Mouse (Mus musculus) liver, embryonic 14.5 days (tissue): ENCODE data around the gene Ror1. TPM values are rescaled to one million over a fixed set of nuclear protein-coding genes. Genes with fewer than 3 reads are reported as not detected.
A peak's percentile ranks its signal among the peaks of the same experiment; 100 is the strongest.

ENCODE experiments used
- ATAC-seq: fragments of 200-750 bp; cut with Nextera tagmentation; 2 replicates; pipeline ENCODE4 v1.8.0; 2017; ENCODE audit warnings: moderate number of reproducible peaks, mild to moderate bottlenecking, moderate library complexity; ENCODE audit not compliant: insufficient read depth
- DNase-seq, 3 experiments: peaks; one replicate each; pipeline ENCODE4 v3.0.0-alpha.2; 2012 to 2013; ENCODE audit warnings: low read depth in 3 of 3, low spot score in 3 of 3
- H3K27ac ChIP-seq: fragments of 300-500 bp; sonication (generic); 2 replicates; pipeline ENCODE4 v1.5.1; 2014; ENCODE audit warnings: moderate library complexity, mild to moderate bottlenecking, control low read depth, inconsistent platforms
- H3K27me3 ChIP-seq: fragments of 300-500 bp; sonication (generic); 2 replicates; pipeline ENCODE4 v1.6.1; 2014; ENCODE audit warnings: mild to moderate bottlenecking, low read length, moderate library complexity; ENCODE audit not compliant: control insufficient read depth, insufficient read depth
- H3K36me3 ChIP-seq: fragments of 300-500 bp; sonication (generic); replicated peaks from 2 replicates; pipeline ENCODE4 v1.6.1; 2014; ENCODE audit warnings: low read depth; ENCODE audit not compliant: control insufficient read depth, insufficient read depth
- H3K4me1 ChIP-seq, 2 experiments: fragments of 200-500 bp in 1 of 2; fragments of 300-500 bp in 1 of 2; sonication (generic) in 1 of 2; replicated peaks; 2 replicates each; pipeline ENCODE4 v1.6.1; 2012 to 2014; ENCODE audit warnings: antibody characterized with exemption in 1 of 2, inconsistent platforms in 1 of 2, low read length in 1 of 2; ENCODE audit not compliant: control insufficient read depth in 2 of 2, insufficient read depth in 2 of 2
- H3K4me2 ChIP-seq: fragments of 300-500 bp; sonication (generic); 2 replicates; pipeline ENCODE4 v1.6.1; 2014; ENCODE audit warnings: low read depth, mild to moderate bottlenecking, control low read depth, moderate library complexity
- H3K4me3 ChIP-seq, 2 experiments: fragments of 200-500 bp in 1 of 2; fragments of 300-500 bp in 1 of 2; sonication (generic) in 1 of 2; 2 replicates each; pipeline ENCODE4 v1.5.1; 2012 to 2014; ENCODE audit warnings: low read depth in 2 of 2, low read length in 2 of 2, mild to moderate bottlenecking in 2 of 2, control low read depth in 1 of 2, inconsistent platforms in 1 of 2, moderate library complexity in 1 of 2; ENCODE audit not compliant: insufficient read depth in 1 of 2
- H3K9ac ChIP-seq: fragments of 300-500 bp; sonication (generic); replicated peaks from 2 replicates; pipeline ENCODE4 v1.6.1; 2014; ENCODE audit warnings: mild to moderate bottlenecking, control low read depth, moderate library complexity
- H3K9me3 ChIP-seq: fragments of 300-500 bp; sonication (generic); 2 replicates; pipeline ENCODE4 v1.6.1; 2016; ENCODE audit warnings: low read length, mixed read lengths; ENCODE audit not compliant: control insufficient read depth
- CTCF ChIP-seq: IDR thresholded peaks from 2 replicates; pipeline ENCODE4 v1.5.1; 2016; ENCODE audit warnings: antibody characterized with exemption, low read depth, control low read depth
- EP300 ChIP-seq: IDR thresholded peaks from 2 replicates; pipeline ENCODE4 v1.6.1; 2016; ENCODE audit warnings: antibody characterized with exemption, low read depth
- WGBS: fragments of 180-500 bp; shearing (Covaris S2); extraction: QIAGEN DNeasy Blood & Tissue Kit; methylation state at CpG from one replicate; pipeline ENCODE4 v1.1.7; 2014; ENCODE audit not compliant: insufficient replicate concordance; 5-methylcytosine and 5-hydroxymethylcytosine counted together
- polyA plus RNA-seq, 2 experiments: library from polyadenylated mRNA; depleted of rRNA in 1 of 2; stranded (reverse) in 1 of 2; unstranded in 1 of 2; fragments of >200 nt; fragmentation: Nextera tagmentation in 1 of 2; extraction: Ambion mirVana in 1 of 2; gene quantifications; 2 replicates each; pipeline versions ENCODE4 v1.2.1 to v1.2.3; 2012 to 2014

Ror1 gene
- polyA plus RNA-seq (2012; rRNA removed), result 0.08 and 0.13 TPM in 2 replicates
- polyA plus RNA-seq (2014; fragmentation: Nextera tagmentation; extraction: Ambion mirVana), result 0.21 and 0.23 TPM in 2 replicates

GRCm38 (mm10) chr4:100095685-100096595 lies at the start of gene Ror1:
Gene Ror1 (plus strand): TSS chr4:100095791.
- peak within 1 kb of the TSS; percentile 37 to 52 for H3K4me3 ChIP-seq
- no peak within 1 kb of the TSS for H3K27ac ChIP-seq
- TF ChIP-seq CTCF (peak; percentile 69), EP300 (no peak)
- no peak within 1 kb of the TSS for H3K9ac ChIP-seq
- H3K9me3 ChIP-seq, result no peaks in the 10 kb centered on the region
- ATAC-seq (peak; percentile 62), DNase-seq (no peak)
- no peaks in the 10 kb centered on the region for H3K36me3 ChIP-seq
- peak within 1 kb of the TSS; percentile 61 for H3K4me2 ChIP-seq
- H3K4me1 ChIP-seq, result no peaks in the 10 kb centered on the region
- peaks cover 21% of the 10 kb centered on the region for H3K27me3 ChIP-seq
- WGBS, result under 1% methylated on average over 76 of the region's 76 CpGs

- Histone ChIP-seq H3K27me3 (no peaks in the 10 kb centered on the region), H3K9me3 (no peaks in the 10 kb centered on the region), H3K9ac (no peak overlapping the region), H3K4me1 (no peaks in the 10 kb centered on the region), H3K4me3 (no peak overlapping the region), H3K4me2 (no peak overlapping the region), H3K36me3 (no peaks in the 10 kb centered on the region), H3K27ac (no peak overlapping the region)
- DNase-seq (no peak), ATAC-seq (no peak)
- TF ChIP-seq CTCF, result no peak
- TF ChIP-seq EP300, result no peak
- WGBS, result 49% methylated on average over 6 of the region's 6 CpGs
Measured at GRCm38 (mm10) chr4:100047066-100047465, 48.5 kb upstream of the Ror1 start.

GRCm38 (mm10) chr4:100048351-100048950 lies 47.1 kb upstream of the Ror1 start:
- Histone ChIP-seq H3K4me2 (no peak overlapping the region), H3K27me3 (no peaks in the 10 kb centered on the region), H3K36me3 (no peaks in the 10 kb centered on the region), H3K27ac (no peak overlapping the region), H3K4me1 (no peaks in the 10 kb centered on the region), H3K9me3 (no peaks in the 10 kb centered on the region), H3K4me3 (no peak overlapping the region), H3K9ac (no peak overlapping the region)
- no peak for DNase-seq
- WGBS, result 55% methylated on average over 7 of the region's 7 CpGs
- TF ChIP-seq CTCF (no peak), EP300 (no peak)
- ATAC-seq, result no peak

- H3K4me1 ChIP-seq, result no peaks in the 10 kb centered on the region
- ATAC-seq (no peak), DNase-seq (no peak)
- no peak overlapping the region for H3K9ac ChIP-seq
- no peaks in the 10 kb centered on the region for H3K36me3 ChIP-seq
- H3K4me2 ChIP-seq, result no peak overlapping the region
- no peak overlapping the region for H3K4me3 ChIP-seq
- no peaks in the 10 kb centered on the region for H3K9me3 ChIP-seq
- H3K27me3 ChIP-seq, result no peaks in the 10 kb centered on the region
- no peak for TF ChIP-seq CTCF
- no peak for TF ChIP-seq EP300
- H3K27ac ChIP-seq, result no peak overlapping the region
Measured at GRCm38 (mm10) chr4:100051767-100052166, 43.8 kb upstream of the Ror1 start.

GRCm38 (mm10) chr4:100052258-100052657 lies 43.3 kb upstream of the Ror1 start:
- Histone ChIP-seq H3K4me2 (no peak overlapping the region), H3K36me3 (no peaks in the 10 kb centered on the region), H3K9me3 (no peaks in the 10 kb centered on the region), H3K27me3 (no peaks in the 10 kb centered on the region), H3K4me3 (no peak overlapping the region), H3K27ac (no peak overlapping the region), H3K9ac (no peak overlapping the region), H3K4me1 (no peaks in the 10 kb centered on the region)
- no peak for TF ChIP-seq CTCF
- TF ChIP-seq EP300, result no peak
- ATAC-seq (no peak), DNase-seq (no peak)
- WGBS, result 5% methylated on average over 3 of the region's 3 CpGs
